Mouse (Mus musculus): ENCODE data around the gene Klra9. TPM values are rescaled to one million over a fixed set of nuclear protein-coding genes. Genes with fewer than 3 reads are reported as not detected.
"Not testable (repeated sequence)": the region's sequence is repeated elsewhere in the genome, so short reads cannot be mapped to it uniquely, and the experiment has no call there.

Klra9 gene
- total RNA-seq (2012; rRNA removed) (not detected in 2 replicates), total RNA-seq (2014; rRNA removed) (not detected in 2 replicates), polyA plus RNA-seq (2012; ENCODE audit: insufficient read length, low read depth) (not detected in 2 replicates)

DNA sequence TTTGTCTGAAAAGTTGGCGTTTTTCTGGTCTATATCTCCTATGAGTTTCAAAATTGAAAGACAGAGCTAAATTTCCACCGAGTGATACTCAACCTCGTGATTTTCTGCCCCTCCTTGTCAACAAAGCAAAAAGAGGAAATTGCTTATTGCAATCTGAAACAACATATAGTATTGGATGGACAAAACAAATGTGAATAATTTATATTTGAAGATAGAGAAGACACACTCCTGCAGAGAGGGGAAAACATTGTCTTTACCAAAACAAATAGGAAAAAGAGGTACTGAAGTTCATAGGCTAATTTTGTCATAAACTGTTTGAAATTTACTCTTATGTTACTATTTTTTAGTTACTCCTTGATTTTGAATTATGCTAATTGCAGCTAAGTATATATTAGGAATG, at the start of gene Klra9:
Klra9 (minus strand) TSS at position 101 of the 400 bp plus-strand sequence.
- DNase-seq (ENCODE audit: extremely low read depth); H3K4me1 ChIP-seq (ENCODE audit: control insufficient read depth in 1 of 2, insufficient read depth in 2 of 2); in situ Hi-C loops (cut with MboI; ENCODE audit: low pct_ligation_motif_present, low pct_unique_long_range_greater_than_20kb, low sequenced_read_pairs); H3K4me2 ChIP-seq (ENCODE audit: insufficient read depth, low read depth, poor library complexity, severe bottlenecking); H3K79me2 ChIP-seq (replicated peaks; ENCODE audit: control insufficient read depth, extremely low read depth, insufficient read depth, poor library complexity, severe bottlenecking); H3K9me3 ChIP-seq (replicated peaks; ENCODE audit: low read length); dilution Hi-C loops (cut with MboI; ENCODE audit: extremely low pct_ligation_motif_present, extremely low pct_unique_long_range_greater_than_20kb, low sequenced_read_pairs); H3K36me3 ChIP-seq (replicated peaks in 1 of 2; ENCODE audit: control insufficient read depth in 1 of 2, insufficient read depth in 1 of 2, low read length in 1 of 2); H3K27ac ChIP-seq (ENCODE audit: insufficient read depth, low read depth); H3K27me3 ChIP-seq (replicated peaks); H3K4me3 ChIP-seq (replicated peaks in 1 of 3; ENCODE audit: low read depth in 2 of 3, low read length in 2 of 3, poor library complexity in 1 of 3); H3K9ac ChIP-seq (ENCODE audit: insufficient read depth, low read depth): not testable (repeated sequence)

GRCm38 (mm10) chr6:130237536-130237935, 44.6 kb upstream of the Klra9 start:
- dilution Hi-C loops (cut with MboI; ENCODE audit: extremely low pct_ligation_motif_present, extremely low pct_unique_long_range_greater_than_20kb, low sequenced_read_pairs) (no loop called here), in situ Hi-C loops (cut with MboI; ENCODE audit: low pct_ligation_motif_present, low pct_unique_long_range_greater_than_20kb, low sequenced_read_pairs) (no loop called here)
- Histone ChIP-seq H3K4me3 (replicated peaks in 1 of 3; ENCODE audit: low read depth in 2 of 3, low read length in 2 of 3, poor library complexity in 1 of 3) (no peak overlapping the region), H3K4me2 (ENCODE audit: insufficient read depth, low read depth, poor library complexity, severe bottlenecking) (no peak overlapping the region), H3K36me3 (replicated peaks in 1 of 2; ENCODE audit: control insufficient read depth in 1 of 2, insufficient read depth in 1 of 2, low read length in 1 of 2) (no peaks in the 10 kb centered on the region), H3K27me3 (replicated peaks) (no peaks in the 10 kb centered on the region), H3K79me2 (replicated peaks; ENCODE audit: control insufficient read depth, extremely low read depth, insufficient read depth, poor library complexity, severe bottlenecking) (no peaks in the 10 kb centered on the region), H3K9me3 (replicated peaks; ENCODE audit: low read length) (no peaks in the 10 kb centered on the region), H3K9ac (ENCODE audit: insufficient read depth, low read depth) (no peak overlapping the region), H3K4me1 (ENCODE audit: control insufficient read depth in 1 of 2, insufficient read depth in 2 of 2) (no peaks in the 10 kb centered on the region), H3K27ac (ENCODE audit: insufficient read depth, low read depth) (no peak overlapping the region)
- TF ChIP-seq GABPA (IDR thresholded peaks at IDR 0.05; ENCODE audit: insufficient replicate concordance, low read depth, low read length): no peak
- no peak for TF ChIP-seq JUN (IDR thresholded peaks at IDR 0.05; ENCODE audit: insufficient read depth, low read depth, low read length)
- no peak for TF ChIP-seq EP300 (IDR thresholded peaks at IDR 0.05; ENCODE audit: low read length)
- no peak for TF ChIP-seq IRF4 (IDR thresholded peaks at IDR 0.05; ENCODE audit: low read depth, low read length)
- TF ChIP-seq MAZ (IDR thresholded peaks at IDR 0.05; ENCODE audit: low read depth, low read length): no peak
- no peak for TF ChIP-seq UBTF (IDR thresholded peaks at IDR 0.05; ENCODE audit: low read depth, low read length)
- TF ChIP-seq USF1 (IDR thresholded peaks at IDR 0.05; ENCODE audit: low read depth, low read length): no peak
- no peak for TF ChIP-seq CTCF (conservative IDR thresholded peaks at IDR 0.05 in 1 of 2, IDR thresholded peaks at IDR 0.05 in 1 of 2; ENCODE audit: low read depth in 2 of 2, low read length in 2 of 2)
- no peak for TF ChIP-seq MYC (IDR thresholded peaks at IDR 0.05; ENCODE audit: low read depth, low read length)
- no peak for TF ChIP-seq SMC3 (IDR thresholded peaks at IDR 0.05; ENCODE audit: low read depth, low read length)
- no peak for TF ChIP-seq ZMIZ1 (IDR thresholded peaks at IDR 0.05; ENCODE audit: low read depth, low read length)
- TF ChIP-seq MEF2A (IDR thresholded peaks at IDR 0.05; ENCODE audit: borderline replicate concordance, low read depth, low read length): no peak
- no peak for TF ChIP-seq MXI1 (IDR thresholded peaks at IDR 0.05; ENCODE audit: low read depth, low read length)
- TF ChIP-seq MAX (IDR thresholded peaks at IDR 0.05; ENCODE audit: low read length): no peak
- no peak for TF ChIP-seq POLR2AphosphoS2 (IDR thresholded peaks at IDR 0.05; ENCODE audit: low read depth, low read length)
- TF ChIP-seq CHD2 (IDR thresholded peaks at IDR 0.05; ENCODE audit: low read length): no peak
- no peak for TF ChIP-seq KAT2A (IDR thresholded peaks at IDR 0.05; ENCODE audit: insufficient replicate concordance, low read length)
- no peak for TF ChIP-seq ZKSCAN1 (IDR thresholded peaks at IDR 0.05; ENCODE audit: borderline replicate concordance, low read depth, low read length)
- TF ChIP-seq ELF1 (IDR thresholded peaks at IDR 0.05; ENCODE audit: low read depth, low read length): no peak
- TF ChIP-seq MAFK (IDR thresholded peaks at IDR 0.05; ENCODE audit: insufficient replicate concordance, low read length): no peak
- no peak for DNase-seq (ENCODE audit: extremely low read depth)
